Mouse (Mus musculus) brain, adult 2 months (tissue): ENCODE measurements around the gene Ttc28.
"Not testable (repeated sequence)": the region's sequence is repeated elsewhere in the genome, so short reads cannot be mapped to it uniquely, and the experiment has no call there.

ENCODE experiments used
- DNase-seq: peaks from one replicate; pipeline ENCODE4 v3.0.0; 2011; ENCODE audit warnings: low read depth, low spot score

The Ttc28 gene

DNA sequence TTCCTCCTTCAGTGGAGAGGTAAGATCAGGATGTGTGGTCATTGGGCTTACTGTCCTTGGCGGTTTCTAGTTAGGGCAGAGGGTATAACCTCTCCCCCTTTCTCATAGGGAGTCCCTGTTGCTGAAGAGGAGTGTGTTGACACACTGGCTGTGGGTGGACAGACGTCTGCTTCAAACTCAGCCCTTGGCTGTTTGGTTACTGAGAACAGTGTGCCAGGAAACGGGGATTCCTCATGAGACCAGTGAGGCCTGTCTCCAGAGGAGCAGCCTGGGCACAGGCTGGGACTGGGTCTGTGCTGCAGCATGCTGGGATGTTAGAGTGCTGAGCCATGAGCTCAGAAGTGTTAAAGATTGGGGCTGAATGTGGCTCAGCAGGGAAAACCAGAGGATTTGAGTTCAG is 350.1 kb downstream of the Ttc28 start:
- DNase-seq = no peak

DNA sequence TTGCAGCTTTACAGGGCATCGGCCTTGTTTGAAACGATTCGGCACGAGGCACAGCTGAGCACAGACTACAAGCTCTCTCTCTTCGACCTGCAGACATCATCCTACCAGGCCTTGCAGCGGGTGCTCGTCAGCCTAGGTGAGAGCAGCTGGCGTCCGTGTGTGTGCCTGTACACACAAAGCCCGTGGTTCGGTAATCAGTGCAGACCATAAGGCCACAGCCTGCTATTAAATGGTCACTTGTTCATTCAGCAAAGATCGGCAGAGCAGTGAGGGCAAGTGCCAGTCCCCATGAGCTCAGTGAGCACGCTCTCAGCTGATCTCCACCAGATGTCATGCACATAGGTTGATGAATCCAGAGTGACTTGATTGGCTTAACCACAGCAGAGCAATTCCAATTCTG is 351.4 kb downstream of the Ttc28 start:
- no peak for DNase-seq

DNA sequence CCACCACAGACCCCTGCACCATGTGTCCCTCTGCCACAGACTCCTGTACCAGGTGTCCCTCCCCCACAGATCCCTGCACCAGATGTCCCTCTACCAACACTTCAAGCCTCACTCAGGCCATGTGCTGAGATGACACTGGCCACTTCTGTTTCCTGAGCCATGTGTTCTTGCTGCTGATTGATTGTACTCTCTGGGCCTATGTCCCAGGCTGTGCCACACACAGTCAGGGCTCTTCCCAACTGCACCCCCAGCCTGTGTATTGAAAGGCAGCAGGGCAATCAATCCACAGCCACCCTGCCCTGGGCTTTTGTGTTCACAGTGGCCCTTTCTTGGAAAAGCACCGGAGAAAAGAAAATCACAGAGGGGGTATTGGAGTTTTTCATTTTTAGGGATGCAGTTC is 352.2 kb downstream of the Ttc28 start:
- DNase-seq = no peak

DNA sequence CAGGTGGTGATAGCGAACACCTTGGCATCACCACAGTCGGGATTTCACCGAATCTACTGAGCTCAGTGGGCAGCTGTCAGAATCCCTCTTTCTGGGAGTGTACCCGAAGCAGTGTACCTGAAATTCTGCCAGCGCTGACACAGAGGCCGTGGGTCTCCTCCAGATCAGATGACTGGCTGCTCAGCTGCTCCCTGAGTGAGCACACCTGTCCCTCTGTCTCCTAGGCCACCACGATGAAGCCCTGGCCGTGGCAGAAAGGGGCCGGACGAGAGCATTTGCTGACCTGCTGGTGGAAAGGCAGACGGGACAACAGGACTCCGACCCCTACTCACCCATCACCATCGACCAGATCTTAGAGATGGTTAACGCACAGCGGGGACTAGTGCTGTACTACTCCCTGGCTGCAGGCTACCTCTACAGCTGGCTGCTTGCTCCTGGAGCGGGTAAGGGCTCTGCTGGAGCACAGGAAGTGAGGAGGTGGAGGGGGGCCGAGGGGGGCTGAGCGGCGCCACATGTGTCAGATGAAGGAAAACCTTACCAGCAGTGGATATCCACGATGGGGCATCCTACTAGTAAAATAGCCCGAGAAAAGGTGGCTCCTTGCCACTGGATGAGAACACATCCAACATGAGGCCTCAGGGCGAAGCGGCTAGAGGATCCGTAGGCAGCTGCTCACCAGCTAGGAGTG is 353.6 kb downstream of the Ttc28 start:
- no peak for DNase-seq

DNA sequence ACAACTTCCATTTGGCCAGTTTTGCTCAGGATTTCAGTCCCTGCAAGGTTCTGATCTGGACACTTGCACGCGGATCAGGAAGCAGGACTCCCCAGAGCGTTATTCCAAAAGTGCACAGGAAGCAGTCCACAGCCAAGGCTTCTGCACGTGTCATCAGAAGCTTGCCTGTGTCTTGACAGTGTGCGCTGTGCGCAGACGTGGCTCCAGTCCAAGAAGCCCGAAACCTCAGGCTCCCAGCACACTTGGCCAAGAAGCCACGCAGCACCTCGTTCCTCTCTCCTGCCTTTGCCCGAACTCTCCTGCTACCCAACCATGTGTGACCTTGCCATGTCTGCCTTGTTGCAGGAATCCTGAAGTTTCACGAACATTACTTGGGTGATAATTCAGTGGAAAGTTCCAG is 355.5 kb downstream of the Ttc28 start:
- DNase-seq = peak; percentile 68

DNA sequence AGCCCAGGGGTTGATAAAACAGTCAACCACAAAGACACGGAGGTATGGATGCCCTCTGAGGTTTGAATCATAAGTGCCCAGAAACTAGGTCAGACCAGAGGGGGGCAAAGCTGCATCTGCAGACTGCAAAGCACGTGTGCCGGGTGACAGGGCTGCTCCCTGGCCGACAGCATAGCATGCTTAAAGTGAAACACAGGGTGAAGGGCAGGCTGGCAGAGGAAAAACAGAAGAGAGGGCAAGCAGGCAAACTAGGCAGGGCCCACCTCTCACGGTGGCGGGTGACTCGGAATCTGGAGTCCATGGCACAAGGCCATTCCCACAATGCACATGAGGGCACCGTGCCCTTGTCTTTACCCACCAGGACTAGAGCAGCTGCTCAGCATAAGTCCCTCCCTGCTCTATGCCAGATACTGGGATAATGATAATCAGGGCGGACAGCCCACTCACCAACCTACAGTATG is 357.6 kb downstream of the Ttc28 start:
- DNase-seq = peak; percentile 54

DNA sequence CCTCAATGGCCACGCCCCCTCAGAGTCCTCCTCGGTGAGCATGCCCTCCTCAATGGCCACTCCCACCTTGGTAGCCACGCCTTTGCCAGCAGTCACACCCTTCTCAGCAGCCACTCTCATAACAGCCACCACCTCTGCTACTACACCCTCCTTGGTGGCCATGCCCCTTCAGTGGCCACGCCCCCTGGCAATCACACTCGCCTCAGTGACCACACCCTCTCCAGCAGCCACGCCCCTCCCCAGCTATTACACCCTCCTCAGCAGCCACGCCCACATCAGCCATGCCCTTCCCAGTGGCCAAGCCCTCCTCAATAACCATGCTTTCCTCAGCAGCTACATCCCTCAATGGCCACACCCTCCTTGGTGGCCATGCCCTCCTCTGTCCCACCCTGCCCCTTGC is 359.6 kb downstream of the Ttc28 start:
- DNase-seq = no peak

DNA sequence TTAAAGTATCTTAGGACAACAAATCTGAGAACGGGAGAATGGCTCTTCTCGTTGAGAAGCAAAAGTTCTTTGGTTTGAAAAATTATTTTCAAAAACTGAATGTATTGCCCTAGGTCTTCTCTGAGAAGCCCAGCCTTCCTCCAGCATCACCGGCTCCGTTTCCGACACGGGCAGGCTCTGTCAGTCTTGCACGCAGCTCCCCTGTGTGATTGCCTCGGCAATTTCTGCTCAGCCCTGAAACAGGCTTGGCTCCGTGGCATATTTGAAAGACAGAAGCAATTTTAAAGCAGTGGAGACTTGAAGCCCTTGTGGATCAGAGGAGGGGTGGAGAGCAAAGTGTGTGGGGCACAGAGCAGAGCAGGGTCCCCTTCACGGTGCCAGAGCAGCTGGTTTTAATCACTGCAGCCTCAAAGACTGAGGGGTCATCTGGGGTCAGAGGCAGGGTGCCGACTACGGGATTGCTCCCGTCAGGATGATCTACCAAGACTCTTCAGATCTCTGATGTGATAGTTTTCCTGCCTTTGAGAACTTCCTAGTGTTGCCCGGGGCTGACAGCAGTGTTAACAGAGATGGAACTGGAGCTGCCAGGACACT is 363.9 kb downstream of the Ttc28 start:
- DNase-seq = no peak

DNA sequence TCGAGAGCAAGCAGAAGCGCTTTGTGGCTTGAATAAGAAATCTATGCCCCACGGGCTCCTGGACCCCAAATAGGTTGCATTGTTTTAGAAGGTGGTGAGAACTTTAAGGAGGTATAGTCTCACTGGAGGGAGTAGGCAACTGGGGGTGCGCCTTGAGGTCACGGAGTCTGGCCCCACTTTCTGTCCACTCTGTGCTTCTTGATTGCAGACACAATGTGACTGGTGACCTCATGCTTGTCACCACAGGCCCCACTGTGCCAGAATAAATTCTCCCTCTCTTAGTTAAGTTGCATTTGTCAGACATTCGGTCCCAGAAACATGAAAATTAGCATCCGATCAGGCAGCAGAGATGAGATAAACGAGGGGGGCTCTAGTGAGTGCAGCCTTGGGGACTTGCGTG is 364.5 kb downstream of the Ttc28 start:
- no peak for DNase-seq

DNA sequence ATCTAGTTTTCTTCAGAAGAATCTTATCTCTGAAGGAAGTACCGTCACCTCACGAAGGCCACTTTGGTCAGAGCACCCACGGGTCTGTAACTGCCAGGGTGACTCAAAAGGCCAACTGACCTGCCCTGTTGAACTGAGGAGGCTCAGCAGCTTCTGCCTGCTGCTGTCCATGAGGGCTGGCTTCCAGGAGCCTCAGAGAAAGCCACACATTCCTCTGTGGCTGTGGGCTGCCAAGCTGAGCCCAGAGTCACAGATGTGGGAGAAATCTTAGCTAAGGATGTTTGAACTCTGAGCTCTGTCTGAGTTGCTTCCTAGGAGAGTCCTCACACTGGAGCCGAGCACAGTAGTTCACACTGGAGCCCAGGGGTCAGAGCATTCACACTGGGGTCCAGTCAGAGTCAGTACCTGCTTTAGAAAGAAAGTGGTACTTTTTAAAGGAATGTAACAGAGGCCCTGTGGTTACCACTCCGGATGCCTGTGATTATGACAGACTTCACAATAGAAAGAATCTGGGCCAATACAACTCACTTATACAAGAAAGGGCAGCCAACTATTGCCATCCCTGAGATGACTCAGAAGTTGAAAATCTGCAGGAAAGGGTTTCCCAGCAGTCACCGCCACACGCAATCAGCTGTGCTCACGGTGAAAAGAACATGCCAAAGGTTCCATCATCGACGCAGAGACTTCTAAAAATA is 368.1 kb downstream of the Ttc28 start:
- no peak for DNase-seq

DNA sequence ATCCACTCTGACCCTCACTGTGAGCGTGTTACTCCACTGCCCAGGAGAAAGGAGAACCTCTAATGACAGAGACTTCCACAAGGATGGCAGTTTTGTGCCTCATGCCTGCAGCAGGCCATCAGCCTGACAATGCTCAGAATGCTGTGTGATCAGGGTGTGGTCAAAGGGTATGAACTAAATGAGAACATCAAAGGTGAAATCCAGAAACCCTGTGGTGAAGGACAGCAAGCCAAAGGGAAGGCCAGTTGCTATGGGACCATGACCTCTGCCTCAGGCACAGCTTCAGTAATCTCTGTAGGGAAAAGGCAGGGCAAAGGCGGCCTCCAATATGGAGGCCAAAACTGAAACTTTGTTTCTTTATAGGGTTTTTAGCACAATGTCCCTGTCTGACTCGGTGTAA is 372.5 kb downstream of the Ttc28 start:
- DNase-seq = no peak

DNA sequence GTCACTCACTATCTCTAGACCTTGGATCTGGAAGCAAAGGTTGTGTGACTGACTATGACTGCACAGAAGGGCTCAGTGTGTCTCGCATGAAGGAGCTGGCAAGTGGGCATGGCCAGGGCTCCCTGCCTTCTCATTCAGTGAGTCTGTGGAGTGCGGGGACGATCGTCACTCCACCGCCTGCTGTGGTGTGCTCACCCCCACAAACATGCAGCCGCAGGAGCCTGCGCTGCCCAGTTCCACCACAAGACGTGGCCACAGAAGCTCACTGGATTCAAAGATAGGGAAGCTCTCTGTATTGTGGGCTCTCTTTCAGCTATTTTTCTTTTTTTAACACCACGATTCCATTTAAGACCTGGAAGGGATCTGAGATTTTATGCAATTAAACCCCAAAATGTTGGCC is 374.8 kb downstream of the Ttc28 start:
- DNase-seq = no peak

DNA sequence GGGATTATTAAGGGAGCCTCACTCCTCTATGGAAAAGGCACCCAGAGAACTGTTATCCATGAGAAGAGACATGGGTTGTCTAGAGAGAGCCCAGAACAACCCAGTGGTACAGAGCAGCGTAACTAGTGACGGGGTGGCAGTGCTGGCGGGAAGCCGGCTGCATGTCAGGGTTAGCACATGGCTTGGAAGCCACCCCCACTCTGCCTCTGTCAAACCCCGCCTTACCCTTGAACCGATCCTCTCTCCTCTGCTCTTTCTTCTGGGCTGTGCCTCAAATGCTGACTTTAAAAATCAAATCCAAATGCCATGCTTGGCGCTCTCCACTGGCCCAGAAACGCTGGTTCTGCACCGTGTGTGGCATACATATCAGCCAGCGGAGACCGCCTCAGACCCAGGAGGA is 375.2 kb downstream of the Ttc28 start:
- DNase-seq = no peak

DNA sequence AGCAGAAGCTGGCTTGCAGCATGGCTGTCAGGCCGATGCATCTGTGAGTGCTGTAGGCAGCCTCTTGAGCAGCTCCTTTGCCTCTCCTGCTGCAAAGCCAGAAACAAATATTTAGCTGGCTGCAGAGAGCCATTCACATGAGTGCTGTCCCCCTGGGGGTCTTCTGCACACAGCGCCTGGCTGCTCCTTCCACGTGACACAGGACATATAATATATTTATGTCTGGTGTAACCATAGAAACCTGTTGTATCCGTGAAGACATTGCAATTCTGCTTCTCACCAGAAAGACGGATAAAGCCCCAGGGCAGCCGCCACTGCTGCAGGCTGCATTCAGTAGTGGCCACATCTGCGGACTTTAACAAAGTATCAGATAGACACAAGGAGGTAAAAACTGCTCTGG is 376.6 kb downstream of the Ttc28 start:
- DNase-seq = no peak

DNA sequence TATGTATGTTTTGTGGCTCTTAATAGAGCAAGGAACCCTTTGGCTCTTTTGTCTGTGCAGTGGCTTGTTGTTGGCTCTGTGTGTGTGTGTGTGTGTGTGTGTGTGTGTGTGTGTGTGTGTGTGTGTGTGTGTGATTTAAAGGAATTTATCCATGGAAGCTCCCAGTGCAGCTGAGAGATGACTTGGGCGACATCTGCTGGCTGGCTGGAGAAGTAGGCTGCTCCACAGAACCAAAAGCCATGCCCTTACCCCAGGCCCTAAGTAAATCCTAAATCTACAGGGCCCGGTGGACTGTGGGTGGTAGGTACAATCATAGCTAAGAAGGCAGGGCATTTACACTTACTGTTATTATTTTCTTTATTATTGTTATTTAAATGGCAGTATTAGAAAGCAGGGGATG is 377.5 kb downstream of the Ttc28 start:
- DNase-seq = peak; percentile 90

DNA sequence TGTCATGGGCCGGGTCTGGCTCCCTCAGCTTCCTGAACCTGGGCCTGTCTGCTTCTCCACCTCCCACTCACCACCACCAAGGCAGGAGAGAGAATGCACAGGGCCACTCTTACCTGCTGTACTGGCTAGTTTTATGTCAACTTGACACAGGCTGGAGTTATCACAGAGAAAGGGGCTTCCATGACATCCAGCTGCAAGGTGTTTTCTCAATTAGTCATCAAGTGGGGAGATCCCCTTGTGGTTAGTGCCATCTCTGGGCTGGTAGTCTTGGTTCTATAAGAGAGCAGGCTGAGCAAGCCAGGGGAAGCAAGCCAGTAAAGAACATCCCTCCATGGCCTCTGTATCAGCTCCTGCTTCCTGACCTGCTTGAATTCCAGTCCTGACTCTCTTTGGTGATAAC is 381.6 kb downstream of the Ttc28 start:
- not testable (repeated sequence) for DNase-seq

DNA sequence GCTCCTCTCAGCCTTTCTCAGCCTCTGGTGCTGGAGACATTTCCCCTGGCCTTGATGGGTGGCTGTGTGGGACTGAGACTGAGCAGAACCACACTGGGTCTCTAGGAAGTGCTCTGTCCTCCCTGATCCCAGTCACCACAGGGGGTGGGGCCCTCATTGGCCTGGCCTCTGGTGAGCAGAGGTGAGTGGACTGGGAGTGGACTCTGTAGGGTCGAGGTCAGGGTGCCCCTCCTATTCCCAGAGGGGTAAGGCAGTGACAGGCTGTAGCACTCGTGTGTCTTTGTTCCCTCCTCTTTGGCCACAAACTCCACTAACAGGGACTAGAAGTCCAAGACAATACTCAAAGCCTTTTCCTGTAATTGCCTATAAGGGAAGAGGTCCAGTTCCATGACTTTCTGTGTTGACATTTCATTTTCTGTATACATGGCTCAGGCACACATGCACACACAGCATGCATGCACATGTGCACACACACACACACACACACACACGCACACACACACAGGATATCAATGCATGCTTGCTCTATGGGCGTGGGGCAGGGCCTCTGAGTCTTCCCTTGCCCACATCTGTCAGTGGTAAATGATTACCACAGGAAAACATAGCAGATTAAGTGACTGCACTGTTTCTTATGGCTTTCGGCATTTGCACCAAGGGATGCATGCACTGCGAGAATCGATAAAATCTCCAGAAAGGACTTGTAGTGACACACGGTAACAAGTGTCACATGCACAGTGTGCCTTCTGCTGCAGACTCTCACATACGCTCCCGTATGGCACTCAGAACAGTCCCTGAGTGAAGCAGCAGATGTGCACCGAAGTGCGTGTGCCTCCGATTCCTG is 382.4 kb downstream of the Ttc28 start:
- DNase-seq = peak; percentile 54

DNA sequence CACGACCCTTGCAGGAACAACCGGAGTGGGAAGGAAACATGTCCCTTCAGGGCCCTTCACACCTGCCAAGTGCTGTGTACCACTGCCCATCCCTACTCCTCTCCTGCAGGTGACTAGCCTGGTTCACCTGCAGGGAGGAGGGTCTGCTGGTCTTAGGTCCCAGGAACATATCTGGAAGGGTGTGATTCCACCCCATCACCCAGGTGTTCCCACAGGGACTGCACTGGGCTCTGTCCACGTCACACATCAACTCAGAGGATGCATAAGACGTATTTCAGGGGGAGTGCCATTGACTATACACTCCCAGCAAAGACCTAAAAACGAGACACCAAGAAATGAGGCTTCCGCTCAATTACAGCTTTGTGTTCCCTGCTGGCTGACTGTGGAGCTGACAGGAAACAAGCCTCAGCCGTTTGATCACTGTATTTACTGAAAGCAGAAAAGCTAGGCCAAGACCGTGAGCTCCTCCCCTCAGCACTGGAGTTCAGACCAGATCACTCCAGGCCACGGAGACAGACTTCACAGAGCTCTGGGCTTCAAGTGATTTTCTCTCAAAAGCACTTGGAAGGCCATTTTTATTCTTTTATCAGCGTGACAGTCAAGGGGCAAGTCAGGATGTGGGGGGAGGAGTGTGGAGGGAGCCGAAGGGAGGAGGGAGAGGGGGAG is 383.1 kb downstream of the Ttc28 start:
- DNase-seq = peak; percentile 76

DNA sequence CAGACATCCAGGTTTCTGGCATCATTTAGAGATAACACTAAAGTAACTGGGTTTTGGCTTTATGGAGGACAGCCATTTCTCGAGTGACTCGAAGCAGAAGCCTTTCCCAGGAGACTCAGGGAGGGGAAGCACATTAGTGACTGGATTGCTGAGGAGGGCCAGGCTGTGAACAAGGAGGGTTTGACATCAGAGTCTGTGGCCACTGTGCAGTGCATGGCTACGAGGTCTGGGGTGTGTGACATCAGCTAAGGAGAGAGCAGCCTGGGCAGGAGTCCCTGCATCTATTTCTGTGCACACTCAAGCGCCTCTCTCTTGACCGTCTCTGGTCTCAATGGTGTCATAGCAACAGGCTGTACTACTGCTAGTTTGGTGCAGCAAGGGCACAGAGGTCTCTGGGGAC is 383.8 kb downstream of the Ttc28 start:
- no peak for DNase-seq

DNA sequence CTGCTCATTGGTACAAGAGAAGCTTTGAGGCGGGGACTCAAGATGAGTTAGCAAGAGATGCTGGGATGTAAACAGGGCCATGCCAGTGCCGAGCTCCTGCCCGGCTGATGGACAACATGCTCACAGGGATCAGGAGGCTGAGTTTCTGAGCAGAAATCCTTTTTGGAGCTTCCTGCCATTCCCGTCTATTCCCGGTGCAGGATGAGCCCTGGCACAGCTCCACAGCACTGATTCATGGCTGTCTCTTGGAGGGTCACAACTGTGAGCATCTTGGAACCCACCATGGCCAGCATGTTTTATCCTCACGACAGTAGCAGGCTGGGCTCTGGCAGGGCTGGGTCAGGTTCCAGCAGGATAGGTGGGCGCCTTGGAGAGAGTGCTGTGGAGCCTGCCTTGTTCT is 384.9 kb downstream of the Ttc28 start:
- DNase-seq = no peak

DNA sequence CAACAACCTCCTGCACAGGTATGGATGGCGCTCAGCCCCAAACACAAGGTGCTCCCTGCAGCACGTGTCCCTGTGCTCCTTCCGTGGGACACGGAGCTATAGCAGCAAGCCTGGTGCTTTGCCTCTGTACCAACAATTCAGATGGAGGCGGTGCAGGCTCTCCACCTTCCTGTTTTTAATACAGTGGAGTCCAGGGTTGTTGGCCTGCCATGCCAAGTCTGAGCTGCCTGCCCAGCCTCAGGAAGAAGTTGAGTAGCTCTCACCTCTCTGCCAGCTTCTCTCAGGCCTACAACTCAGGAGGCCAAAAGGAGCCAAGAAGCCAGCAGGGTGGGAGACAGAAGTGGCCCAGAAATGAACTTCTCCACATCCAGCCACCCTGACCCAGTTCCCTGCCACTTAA is 387.1 kb downstream of the Ttc28 start:
- DNase-seq = no peak

DNA sequence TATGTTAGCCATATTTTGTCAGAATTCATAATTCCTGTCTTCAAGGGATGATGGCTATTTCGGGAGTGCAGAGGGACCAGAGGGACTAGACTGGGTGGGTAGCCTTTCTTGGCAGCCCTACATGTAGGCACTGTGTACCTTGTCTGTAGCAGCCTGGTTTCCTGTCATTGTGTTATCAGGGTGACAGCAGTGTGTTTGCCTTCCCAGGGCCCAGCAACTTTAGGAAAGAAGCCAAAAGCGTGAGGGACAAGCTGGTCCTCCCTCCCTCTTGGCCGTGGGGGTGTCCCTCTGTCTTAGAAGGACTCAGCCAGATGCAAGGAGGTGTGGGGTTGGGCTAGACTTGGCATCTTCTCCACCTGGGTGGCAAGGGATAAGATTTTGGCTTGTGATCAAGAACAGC is 387.5 kb downstream of the Ttc28 start:
- no peak for DNase-seq
